Mouse (Mus musculus): Measurements from ENCODE around the gene Akt1s1. TPM values are rescaled to one million over a fixed set of nuclear protein-coding genes. Genes with fewer than 3 reads are reported as not detected.

Akt1s1 gene
- polyA plus RNA-seq, 1 experiment from 2014 or later: 43.6 TPM

GRCm38 (mm10) chr7:44892276-44892921 is 43.6 kb downstream of the Akt1s1 start, which contains the start of gene Med25:
TSS of gene Med25 (minus strand) at chr7:44892712.
- Histone ChIP-seq H3K4me1 (ENCODE audit: control insufficient read depth, insufficient read depth, low read length) (peaks cover 34% of the 10 kb centered on the region), H3K36me3 (ENCODE audit: control insufficient read depth, insufficient read depth, low read length) (peaks cover 9% of the 10 kb centered on the region; the same call in 1 of the 2 replicates), H3K27ac (ENCODE audit: low read length) (peak within 1 kb of the TSS; percentile 94), H3K4me2 (replicated peaks; ENCODE audit: low read depth, low read length) (peak within 1 kb of the TSS; percentile 96), H3K4me3 (ENCODE audit: low read depth, low read length) (peak within 1 kb of the TSS; percentile 78), H3K9me3 (ENCODE audit: control insufficient read depth, low read depth, low read length) (no peaks in the 10 kb centered on the region), H3K27me3 (ENCODE audit: control insufficient read depth, insufficient read depth, low read length) (no peaks in the 10 kb centered on the region), H3K9ac (replicated peaks; ENCODE audit: low read depth, low read length) (peak within 1 kb of the TSS; percentile 67)
- WGBS: under 1% methylated on average over 56 of the region's 56 CpGs
- peak; percentile 81; the same call in 1 of the 2 replicates for ATAC-seq (ENCODE audit: insufficient number of reproducible peaks, insufficient read depth, low FRiP score, low read depth)

DNA sequence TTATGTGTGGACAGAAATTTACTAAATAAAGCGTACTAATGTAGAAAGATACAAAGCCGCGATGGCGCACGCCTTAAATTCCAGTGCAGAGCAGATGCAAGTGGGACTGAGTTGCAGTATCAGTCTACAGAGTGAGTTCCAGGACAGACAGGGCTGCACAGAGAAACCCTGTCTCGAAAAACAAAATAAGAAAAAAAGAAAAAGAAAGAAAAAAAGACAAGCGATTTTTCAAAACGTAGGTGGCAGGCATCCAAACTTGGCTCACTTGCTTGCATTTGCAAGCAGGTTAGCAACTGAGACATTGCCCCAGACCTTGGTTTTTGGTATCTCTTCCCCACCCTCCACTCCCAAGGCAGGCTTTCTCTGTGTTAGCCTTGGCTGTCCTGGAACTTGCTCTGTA is 44.4 kb downstream of the Akt1s1 start:
- Histone ChIP-seq H3K36me3 (ENCODE audit: control insufficient read depth, insufficient read depth, low read length) (peaks cover 9% of the 10 kb centered on the region; the same call in 1 of the 2 replicates), H3K4me3 (ENCODE audit: low read depth, low read length) (peak overlapping the region; percentile 78; the same call in 1 of the 2 replicates), H3K9ac (replicated peaks; ENCODE audit: low read depth, low read length) (0 out of 2 replicates have a peak overlapping the region, but pooled peaks have one; percentile 6), H3K27me3 (ENCODE audit: control insufficient read depth, insufficient read depth, low read length) (no peaks in the 10 kb centered on the region), H3K9me3 (ENCODE audit: control insufficient read depth, low read depth, low read length) (no peaks in the 10 kb centered on the region), H3K4me1 (ENCODE audit: control insufficient read depth, insufficient read depth, low read length) (peaks cover 34% of the 10 kb centered on the region), H3K27ac (ENCODE audit: low read length) (peak overlapping the region; percentile 82), H3K4me2 (replicated peaks; ENCODE audit: low read depth, low read length) (peak overlapping the region; percentile 34)
- WGBS: 19% methylated on average over 8 of the region's 8 CpGs
- no peak for ATAC-seq (ENCODE audit: insufficient number of reproducible peaks, insufficient read depth, low FRiP score, low read depth)

DNA sequence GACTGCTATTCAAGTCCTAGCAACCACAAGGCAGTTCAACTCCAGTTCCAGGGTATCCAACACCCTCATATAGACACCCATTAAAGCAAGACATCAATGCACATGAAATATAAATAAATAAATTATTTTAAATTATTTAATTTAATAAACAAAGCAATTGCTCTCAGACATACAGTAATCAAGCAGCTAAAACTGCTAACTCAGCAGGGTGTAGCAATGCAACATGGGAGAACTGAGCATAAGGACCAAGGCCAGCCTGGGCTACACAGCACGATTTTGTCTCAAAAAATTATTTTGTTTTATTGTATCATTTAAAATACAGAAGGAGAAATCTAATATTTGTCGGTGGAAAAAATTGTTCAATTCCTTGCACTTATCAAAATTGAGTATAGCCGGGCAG is 45.4 kb downstream of the Akt1s1 start:
- Histone ChIP-seq H3K27ac (ENCODE audit: low read length) (no peak overlapping the region), H3K4me1 (ENCODE audit: control insufficient read depth, insufficient read depth, low read length) (peaks cover 38% of the 10 kb centered on the region), H3K4me2 (replicated peaks; ENCODE audit: low read depth, low read length) (no peak overlapping the region), H3K27me3 (ENCODE audit: control insufficient read depth, insufficient read depth, low read length) (no peaks in the 10 kb centered on the region), H3K4me3 (ENCODE audit: low read depth, low read length) (no peak overlapping the region), H3K9ac (replicated peaks; ENCODE audit: low read depth, low read length) (no peak overlapping the region), H3K36me3 (ENCODE audit: control insufficient read depth, insufficient read depth, low read length) (peaks cover 5% of the 10 kb centered on the region; the same call in 1 of the 2 replicates), H3K9me3 (ENCODE audit: control insufficient read depth, low read depth, low read length) (no peaks in the 10 kb centered on the region)
- WGBS: 89% methylated on average over 3 of the region's 3 CpGs
- ATAC-seq (ENCODE audit: insufficient number of reproducible peaks, insufficient read depth, low FRiP score, low read depth): no peak

DNA sequence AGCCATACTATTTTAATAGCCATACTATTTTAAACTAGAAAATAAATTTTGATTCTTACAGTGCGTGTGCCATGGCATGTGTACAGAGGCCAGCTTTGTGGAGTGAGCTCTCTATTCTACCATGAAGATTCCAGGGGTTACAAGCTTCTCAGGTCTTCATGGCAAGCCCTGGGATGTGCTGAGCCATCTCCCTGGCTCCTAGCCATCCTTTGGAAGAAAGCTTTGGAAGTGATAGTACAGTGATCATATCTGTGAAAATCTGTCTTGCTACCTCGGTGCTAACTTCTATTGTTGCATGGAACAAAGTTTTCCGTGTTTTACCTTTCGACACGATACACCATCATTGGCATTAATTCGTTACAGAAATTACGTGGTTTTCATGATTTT is 46.4 kb downstream of the Akt1s1 start:
- H3K27me3 ChIP-seq (ENCODE audit: control insufficient read depth, insufficient read depth, low read length): no peaks in the 10 kb centered on the region
- 74% methylated on average over 7 of the region's 7 CpGs for WGBS
- no peaks in the 10 kb centered on the region for H3K9me3 ChIP-seq (ENCODE audit: control insufficient read depth, low read depth, low read length)
- ATAC-seq (ENCODE audit: insufficient number of reproducible peaks, insufficient read depth, low FRiP score, low read depth): no peak
- no peak overlapping the region for H3K9ac ChIP-seq (replicated peaks; ENCODE audit: low read depth, low read length)
- peaks cover 13% of the 10 kb centered on the region; the same call in 1 of the 2 replicates for H3K36me3 ChIP-seq (ENCODE audit: control insufficient read depth, insufficient read depth, low read length)
- H3K4me3 ChIP-seq (ENCODE audit: low read depth, low read length): peak overlapping the region; percentile 59
- H3K4me1 ChIP-seq (ENCODE audit: control insufficient read depth, insufficient read depth, low read length): peaks cover 38% of the 10 kb centered on the region
- H3K27ac ChIP-seq (ENCODE audit: low read length): peak overlapping the region; percentile 15
- H3K4me2 ChIP-seq (replicated peaks; ENCODE audit: low read depth, low read length): peak overlapping the region; percentile 66

- Histone ChIP-seq H3K36me3 (ENCODE audit: control insufficient read depth, insufficient read depth, low read length) (peaks cover 11% of the 10 kb centered on the region; the same call in 1 of the 2 replicates), H3K9ac (replicated peaks; ENCODE audit: low read depth, low read length) (peak within 1 kb of the TSS; percentile 78), H3K4me1 (ENCODE audit: control insufficient read depth, insufficient read depth, low read length) (peaks cover 33% of the 10 kb centered on the region), H3K27ac (ENCODE audit: low read length) (peak within 1 kb of the TSS; percentile 83), H3K4me2 (replicated peaks; ENCODE audit: low read depth, low read length) (peak within 1 kb of the TSS; percentile 66), H3K27me3 (ENCODE audit: control insufficient read depth, insufficient read depth, low read length) (no peaks in the 10 kb centered on the region), H3K4me3 (ENCODE audit: low read depth, low read length) (peak within 1 kb of the TSS; percentile 59), H3K9me3 (ENCODE audit: control insufficient read depth, low read depth, low read length) (no peaks in the 10 kb centered on the region)
- ATAC-seq (ENCODE audit: insufficient number of reproducible peaks, insufficient read depth, low FRiP score, low read depth): peak; percentile 44
- WGBS: 1% methylated on average over 34 of the region's 34 CpGs
These were observed 47.0 kb downstream of the Akt1s1 start, which contains the start of gene Fuz for GRCm38 (mm10) chr7:44895593-44896434. TSS of gene Fuz (plus strand) at chr7:44896079.

DNA sequence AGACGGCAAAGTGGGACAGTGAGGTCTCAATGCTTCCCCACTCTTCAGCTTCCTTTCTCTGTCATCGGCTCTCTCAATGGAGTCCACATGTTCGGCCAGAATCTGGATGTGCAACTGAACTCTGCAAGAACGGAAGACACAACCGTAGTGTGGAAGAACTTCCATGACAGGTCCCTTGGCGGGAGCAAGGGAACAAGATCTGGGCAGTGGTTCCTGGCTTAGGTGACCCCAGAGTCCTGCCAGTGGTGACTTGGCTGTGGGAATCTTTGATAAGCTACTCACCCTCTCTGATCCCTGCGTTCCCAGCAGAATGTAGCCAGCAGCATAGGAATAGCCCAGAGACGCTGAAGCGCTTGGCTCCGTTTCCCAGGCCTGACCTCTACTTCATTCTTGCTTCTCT is 47.7 kb downstream of the Akt1s1 start:
- no peak for ATAC-seq (ENCODE audit: insufficient number of reproducible peaks, insufficient read depth, low FRiP score, low read depth)
- H3K4me1 ChIP-seq (ENCODE audit: control insufficient read depth, insufficient read depth, low read length): peaks cover 30% of the 10 kb centered on the region; the same call in 1 of the 2 replicates
- H3K27ac ChIP-seq (ENCODE audit: low read length): peak overlapping the region; percentile 83
- peak overlapping the region; percentile 66 for H3K4me2 ChIP-seq (replicated peaks; ENCODE audit: low read depth, low read length)
- H3K36me3 ChIP-seq (ENCODE audit: control insufficient read depth, insufficient read depth, low read length): peaks cover 11% of the 10 kb centered on the region; the same call in 1 of the 2 replicates
- no peaks in the 10 kb centered on the region for H3K9me3 ChIP-seq (ENCODE audit: control insufficient read depth, low read depth, low read length)
- 35% methylated on average over 10 of the region's 10 CpGs for WGBS
- H3K4me3 ChIP-seq (ENCODE audit: low read depth, low read length): peak overlapping the region; percentile 59
- H3K27me3 ChIP-seq (ENCODE audit: control insufficient read depth, insufficient read depth, low read length): no peaks in the 10 kb centered on the region
- peak overlapping the region; percentile 78 for H3K9ac ChIP-seq (replicated peaks; ENCODE audit: low read depth, low read length)

DNA sequence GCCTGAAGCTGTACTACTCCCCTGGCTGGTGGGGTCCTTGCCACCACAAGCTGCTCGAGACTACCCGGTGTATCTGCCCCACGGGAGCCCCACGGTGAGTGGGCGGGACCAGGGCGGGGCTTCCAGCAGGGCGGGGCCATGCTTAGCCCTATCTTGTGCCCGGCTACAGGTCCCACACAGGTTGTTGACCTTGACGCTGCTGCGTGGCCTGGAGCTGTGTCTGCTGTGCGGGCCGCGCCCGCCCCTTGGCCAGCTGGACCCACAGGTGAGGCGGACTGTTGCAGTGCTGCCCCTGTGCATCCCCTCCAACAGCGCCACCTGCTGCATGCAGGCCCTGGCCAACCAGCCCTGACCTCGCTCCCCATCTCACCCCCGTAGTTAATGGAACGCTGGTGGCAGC is 49.8 kb downstream of the Akt1s1 start:
- H3K27ac ChIP-seq (ENCODE audit: low read length): no peak overlapping the region
- H3K4me1 ChIP-seq (ENCODE audit: control insufficient read depth, insufficient read depth, low read length): peaks cover 26% of the 10 kb centered on the region; the same call in 1 of the 2 replicates
- no peak overlapping the region for H3K4me2 ChIP-seq (replicated peaks; ENCODE audit: low read depth, low read length)
- H3K9ac ChIP-seq (replicated peaks; ENCODE audit: low read depth, low read length): no peak overlapping the region
- ATAC-seq (ENCODE audit: insufficient number of reproducible peaks, insufficient read depth, low FRiP score, low read depth): 0 out of 2 replicates have a peak, but pooled peaks have one; percentile 1
- 36% methylated on average over 19 of the region's 19 CpGs for WGBS
- H3K4me3 ChIP-seq (ENCODE audit: low read depth, low read length): no peak overlapping the region
- no peaks in the 10 kb centered on the region for H3K9me3 ChIP-seq (ENCODE audit: control insufficient read depth, low read depth, low read length)
- H3K27me3 ChIP-seq (ENCODE audit: control insufficient read depth, insufficient read depth, low read length): no peaks in the 10 kb centered on the region
- peaks cover 21% of the 10 kb centered on the region for H3K36me3 ChIP-seq (ENCODE audit: control insufficient read depth, insufficient read depth, low read length)

GRCm38 (mm10) chr7:44900632-44901031 is 51.8 kb downstream of the Akt1s1 start:
- peaks cover 20% of the 10 kb centered on the region; the same call in 1 of the 2 replicates for H3K4me1 ChIP-seq (ENCODE audit: control insufficient read depth, insufficient read depth, low read length)
- no peaks in the 10 kb centered on the region for H3K9me3 ChIP-seq (ENCODE audit: control insufficient read depth, low read depth, low read length)
- H3K9ac ChIP-seq (replicated peaks; ENCODE audit: low read depth, low read length): no peak overlapping the region
- no peaks in the 10 kb centered on the region for H3K27me3 ChIP-seq (ENCODE audit: control insufficient read depth, insufficient read depth, low read length)
- H3K27ac ChIP-seq (ENCODE audit: low read length): no peak overlapping the region
- 81% methylated on average over 11 of the region's 11 CpGs for WGBS
- ATAC-seq (ENCODE audit: insufficient number of reproducible peaks, insufficient read depth, low FRiP score, low read depth): no peak
- H3K4me3 ChIP-seq (ENCODE audit: low read depth, low read length): no peak overlapping the region
- peaks cover 41% of the 10 kb centered on the region for H3K36me3 ChIP-seq (ENCODE audit: control insufficient read depth, insufficient read depth, low read length)
- no peak overlapping the region for H3K4me2 ChIP-seq (replicated peaks; ENCODE audit: low read depth, low read length)
